27 mouse cellular contexts compared by ENCODE assay signal in genomic region chr12:35200110-35200509, GRCm38 (mm10).
DNase-seq lines count a peak whose midpoint lies in the region; ATAC-seq and TF ChIP-seq lines count a peak whose summit lies in the region.
"Had no signal": no experiment of that assay in that cellular context is flagged by ENCODE, and none has a peak within 500 bp of the region (broad histone marks: within the 10 kb centered on the region; RNA-seq: fewer than 3 reads in every experiment).

No protein-coding gene starts in this region.

- no peaks in the 10 kb centered on the region for H3K9me3 ChIP-seq in embryonic facial prominence, embryonic 11.5 days (replicated peaks; ENCODE audit: control insufficient read depth, low read length)
- no peaks in the 10 kb centered on the region for H3K9me3 ChIP-seq in embryonic facial prominence, embryonic 10.5 days
- H3K9me3 ChIP-seq in kidney, postnatal 0 days (replicated peaks; ENCODE audit: low read length) = no peaks in the 10 kb centered on the region
- no peaks in the 10 kb centered on the region for H3K9me3 ChIP-seq in limb, embryonic 15.5 days
- H3K9me3 ChIP-seq in forebrain, embryonic 10.5 days = no peaks in the 10 kb centered on the region
- H3K9me3 ChIP-seq: embryonic facial prominence, embryonic 12.5 days; heart, embryonic 15.5 days; hindbrain, embryonic 12.5 days; lung, embryonic 15.5 days; neural tube, embryonic 12.5 days had no signal

- H3K4me1 ChIP-seq in embryonic facial prominence, embryonic 11.5 days (ENCODE audit: control insufficient read depth, insufficient read depth, low read length) = no peaks in the 10 kb centered on the region
- no peaks in the 10 kb centered on the region for H3K4me1 ChIP-seq in embryonic facial prominence, embryonic 10.5 days
- H3K4me1 ChIP-seq in kidney, postnatal 0 days (replicated peaks; ENCODE audit: insufficient read depth, low read length) = no peaks in the 10 kb centered on the region
- no peaks in the 10 kb centered on the region for H3K4me1 ChIP-seq in kidney, adult 2 months (ENCODE audit: control insufficient read depth, insufficient read depth, low read length)
- H3K4me1 ChIP-seq in embryonic fibroblast, embryonic 13.5 days (ENCODE audit: control insufficient read depth, insufficient read depth, low read length) = no peaks in the 10 kb centered on the region
- H3K4me1 ChIP-seq in limb, embryonic 15.5 days = peaks cover 5% of the 10 kb centered on the region; the same call in 1 of the 2 replicates
- no peaks in the 10 kb centered on the region for H3K4me1 ChIP-seq in forebrain, embryonic 10.5 days
- H3K4me1 ChIP-seq: heart, embryonic 15.5 days; hindbrain, embryonic 12.5 days; lung, embryonic 15.5 days; neural tube, embryonic 12.5 days had no signal

- peak; percentile 55 for DNase-seq in embryonic facial prominence, embryonic 11.5 days (ENCODE audit: low spot score)
- DNase-seq in embryonic facial prominence, embryonic 10.5 days (ENCODE audit: low spot score) = no peak
- peak; percentile 55 for DNase-seq in kidney, postnatal 0 days (ENCODE audit: low spot score)
- DNase-seq in kidney, adult 2 months = no peak
- DNase-seq in c-Kit-positive CD71-positive TER-119-positive erythroid progenitor cells, embryonic 14.5 days (ENCODE audit: low spot score) = no peak
- DNase-seq in forebrain, embryonic 10.5 days (ENCODE audit: extremely low spot score, low spot score) = no peak
- DNase-seq: adrenal gland, adult 8-10 months; cerebellum, adult 9-10 months; cerebellum, postnatal 36 days; gastrocnemius, postnatal 14 days; kidney, adult 9 months; right cerebral cortex, adult 18-20 months; spleen, adult 18-20 months had no signal

- no peak for TF ChIP-seq CTCF in kidney, postnatal 0 days (IDR thresholded peaks at IDR 0.05; ENCODE audit: low read depth)
- no peak for TF ChIP-seq CTCF in kidney, adult 2 months (conservative IDR thresholded peaks at IDR 0.05; ENCODE audit: insufficient read depth, insufficient read length, low read depth, low read length)
- TF ChIP-seq CTCF in embryonic fibroblast, embryonic 13.5 days (IDR thresholded peaks at IDR 0.05; ENCODE audit: borderline replicate concordance, insufficient read depth, low read length) = no peak

- H3K9ac ChIP-seq in embryonic facial prominence, embryonic 11.5 days (replicated peaks; ENCODE audit: low read length) = no peak overlapping the region
- no peak overlapping the region for H3K9ac ChIP-seq in kidney, postnatal 0 days (ENCODE audit: low read depth, low read length)
- H3K9ac ChIP-seq in limb, embryonic 15.5 days = no peak overlapping the region
- H3K9ac ChIP-seq: embryonic facial prominence, embryonic 12.5 days; heart, embryonic 15.5 days; hindbrain, embryonic 12.5 days; lung, embryonic 15.5 days; neural tube, embryonic 12.5 days had no signal

- no peak for TF ChIP-seq POLR2A in kidney, adult 2 months (IDR thresholded peaks at IDR 0.05; ENCODE audit: low read depth, low read length)
- no peak for TF ChIP-seq POLR2A in embryonic fibroblast, embryonic 13.5 days (IDR thresholded peaks at IDR 0.05; ENCODE audit: low read depth, low read length)

- 0 out of 2 replicates have a peak, but pooled peaks have one; percentile 34 for ATAC-seq in embryonic facial prominence, embryonic 11.5 days (replicated peaks; ENCODE audit: insufficient number of reproducible peaks, low FRiP score, low TSS enrichment, low read depth)
- ATAC-seq in kidney, postnatal 0 days (replicated peaks; ENCODE audit: low FRiP score, low read depth) = peak; percentile 54; the same call in 1 of the 2 replicates
- no peak; the same call in 1 of the 2 replicates for ATAC-seq in limb, embryonic 15.5 days (ENCODE audit: insufficient number of reproducible peaks, low FRiP score, low TSS enrichment, low read depth)
- ATAC-seq: forebrain, embryonic 14.5 days; intestine, embryonic 16.5 days had no signal

- H3K27me3 ChIP-seq in embryonic facial prominence, embryonic 11.5 days (ENCODE audit: control insufficient read depth, insufficient read depth, low read length) = no peaks in the 10 kb centered on the region
- no peaks in the 10 kb centered on the region for H3K27me3 ChIP-seq in embryonic facial prominence, embryonic 10.5 days (replicated peaks; ENCODE audit: low read depth, poor library complexity, severe bottlenecking)
- H3K27me3 ChIP-seq in kidney, postnatal 0 days (ENCODE audit: insufficient read depth, low read length) = no peaks in the 10 kb centered on the region
- H3K27me3 ChIP-seq in kidney, adult 2 months (replicated peaks; ENCODE audit: control insufficient read depth, insufficient read depth, low read length) = no peaks in the 10 kb centered on the region
- no peaks in the 10 kb centered on the region for H3K27me3 ChIP-seq in limb, embryonic 15.5 days
- H3K27me3 ChIP-seq in forebrain, embryonic 10.5 days (ENCODE audit: poor library complexity, severe bottlenecking) = no peaks in the 10 kb centered on the region
- H3K27me3 ChIP-seq: embryonic facial prominence, embryonic 12.5 days; heart, embryonic 15.5 days; hindbrain, embryonic 12.5 days; lung, embryonic 15.5 days; neural tube, embryonic 12.5 days had no signal

- WGBS in embryonic facial prominence, embryonic 11.5 days = 36% methylated on average over 5 of the region's 5 CpGs
- 52% methylated on average over 5 of the region's 5 CpGs for WGBS in embryonic facial prominence, embryonic 10.5 days
- 39% methylated on average over 5 of the region's 5 CpGs for WGBS in kidney, postnatal 0 days
- WGBS in kidney, adult 2 months = 69% methylated on average over 5 of the region's 5 CpGs
- WGBS in limb, embryonic 15.5 days = 31% methylated on average over 5 of the region's 5 CpGs
- WGBS in forebrain, embryonic 10.5 days = 63% methylated on average over 5 of the region's 5 CpGs

- H3K27ac ChIP-seq in embryonic facial prominence, embryonic 11.5 days (replicated peaks; ENCODE audit: low read depth, low read length) = no peak overlapping the region
- H3K27ac ChIP-seq in embryonic facial prominence, embryonic 10.5 days (replicated peaks) = no peak overlapping the region; the same call in 1 of the 2 replicates
- H3K27ac ChIP-seq in kidney, postnatal 0 days = no peak overlapping the region
- no peak overlapping the region for H3K27ac ChIP-seq in kidney, adult 2 months (ENCODE audit: insufficient read depth, low read depth, low read length)
- peak overlapping the region; percentile 34 for H3K27ac ChIP-seq in embryonic fibroblast, embryonic 13.5 days (ENCODE audit: insufficient read depth, low read length)
- peak overlapping the region; percentile 63 for H3K27ac ChIP-seq in limb, embryonic 15.5 days
- H3K27ac ChIP-seq in forebrain, embryonic 10.5 days = no peak overlapping the region
- H3K27ac ChIP-seq: embryonic facial prominence, embryonic 12.5 days; heart, embryonic 15.5 days; hindbrain, embryonic 12.5 days; lung, embryonic 15.5 days; neural tube, embryonic 12.5 days; stomach, postnatal 0 days had no signal

- no peak overlapping the region for H3K4me3 ChIP-seq in embryonic facial prominence, embryonic 11.5 days (ENCODE audit: low read depth, low read length)
- no peak overlapping the region for H3K4me3 ChIP-seq in embryonic facial prominence, embryonic 10.5 days
- H3K4me3 ChIP-seq in kidney, postnatal 0 days (replicated peaks; ENCODE audit: low read depth, low read length) = no peak overlapping the region
- H3K4me3 ChIP-seq in kidney, adult 2 months (ENCODE audit: insufficient read depth, low read depth, low read length) = no peak overlapping the region
- no peak overlapping the region for H3K4me3 ChIP-seq in embryonic fibroblast, embryonic 13.5 days (ENCODE audit: insufficient read depth, low read length)
- H3K4me3 ChIP-seq in limb, embryonic 15.5 days = no peak overlapping the region
- no peak overlapping the region for H3K4me3 ChIP-seq in forebrain, embryonic 10.5 days
- H3K4me3 ChIP-seq: embryonic facial prominence, embryonic 12.5 days; heart, embryonic 15.5 days; hindbrain, embryonic 12.5 days; lung, embryonic 15.5 days; myocyte; neural tube, embryonic 12.5 days had no signal

- no peak overlapping the region for H3K4me2 ChIP-seq in embryonic facial prominence, embryonic 11.5 days (ENCODE audit: low read depth, low read length)
- no peak overlapping the region for H3K4me2 ChIP-seq in kidney, postnatal 0 days (ENCODE audit: low read length)
- no peak overlapping the region for H3K4me2 ChIP-seq in limb, embryonic 15.5 days
- H3K4me2 ChIP-seq: embryonic facial prominence, embryonic 12.5 days; heart, embryonic 15.5 days; hindbrain, embryonic 12.5 days; liver, embryonic 11.5 days; lung, embryonic 15.5 days; midbrain, embryonic 11.5 days; neural tube, embryonic 12.5 days had no signal

- no peaks in the 10 kb centered on the region for H3K36me3 ChIP-seq in embryonic facial prominence, embryonic 11.5 days (replicated peaks; ENCODE audit: control insufficient read depth, insufficient read depth, low read depth, low read length)
- no peaks in the 10 kb centered on the region for H3K36me3 ChIP-seq in embryonic facial prominence, embryonic 10.5 days (replicated peaks)
- H3K36me3 ChIP-seq in kidney, postnatal 0 days (ENCODE audit: insufficient read depth, low read length) = no peaks in the 10 kb centered on the region
- no peaks in the 10 kb centered on the region for H3K36me3 ChIP-seq in kidney, adult 2 months (ENCODE audit: control insufficient read depth, insufficient read depth, low read length)
- H3K36me3 ChIP-seq in limb, embryonic 15.5 days = no peaks in the 10 kb centered on the region
- H3K36me3 ChIP-seq in forebrain, embryonic 10.5 days (replicated peaks) = no peaks in the 10 kb centered on the region
- H3K36me3 ChIP-seq: embryonic facial prominence, embryonic 12.5 days; G1E; heart, embryonic 15.5 days; hindbrain, embryonic 12.5 days; lung, embryonic 15.5 days; neural tube, embryonic 12.5 days had no signal

Comparison
In these comparisons a context has a peak if more than half of its experiments do, and no peak if none do; other contexts are left out.
1. DNase-seq: peak in embryonic facial prominence, embryonic 11.5 days (single experiment) and kidney, postnatal 0 days (single experiment); none in embryonic facial prominence, embryonic 10.5 days (single experiment), kidney, adult 2 months (single experiment), c-Kit-positive CD71-positive TER-119-positive erythroid progenitor cells, embryonic 14.5 days (single experiment) and forebrain, embryonic 10.5 days (single experiment).
2. H3K27ac ChIP-seq: peak in embryonic fibroblast, embryonic 13.5 days (single experiment) and limb, embryonic 15.5 days (single experiment); none in embryonic facial prominence, embryonic 11.5 days (single experiment), embryonic facial prominence, embryonic 10.5 days (single experiment), kidney, postnatal 0 days (single experiment), kidney, adult 2 months (single experiment) and forebrain, embryonic 10.5 days (single experiment).